Mouse (Mus musculus) testis, adult 2 months (tissue): ENCODE results near the gene Cops7a. TPM values are rescaled to one million over a fixed set of nuclear protein-coding genes. Genes with fewer than 3 reads are reported as not detected.
A peak's percentile ranks its signal among the peaks of the same experiment; 100 is the strongest.

Experiments used
- H3K27ac ChIP-seq: fragments of 200-500 bp; 2 replicates; pipeline ENCODE4 v1.5.1; 2012; ENCODE audit warnings: low read depth, low read length; ENCODE audit not compliant: control insufficient read depth, insufficient read depth
- H3K27me3 ChIP-seq: fragments of 200-500 bp; 2 replicates; pipeline ENCODE4 v1.6.1; 2012; ENCODE audit warnings: mild to moderate bottlenecking, low read length, moderate library complexity; ENCODE audit not compliant: control insufficient read depth, insufficient read depth
- H3K36me3 ChIP-seq: fragments of 200-500 bp; 2 replicates; pipeline ENCODE4 v1.6.1; 2012; ENCODE audit warnings: mild to moderate bottlenecking, low read length; ENCODE audit not compliant: control insufficient read depth, insufficient read depth
- H3K4me1 ChIP-seq: fragments of 200-500 bp; 2 replicates; pipeline ENCODE4 v1.6.1; 2012; ENCODE audit warnings: low read length; ENCODE audit not compliant: control insufficient read depth, insufficient read depth
- H3K4me3 ChIP-seq: fragments of 200-500 bp; 2 replicates; pipeline ENCODE4 v1.5.1; 2012; ENCODE audit warnings: low read depth, mild to moderate bottlenecking, low read length, moderate library complexity, mixed read lengths; ENCODE audit not compliant: control insufficient read depth
- CTCF ChIP-seq: fragments of 200-500 bp; IDR thresholded peaks from 2 replicates; pipeline ENCODE4 v1.5.1; 2012; ENCODE audit warnings: low read depth, mild to moderate bottlenecking, inconsistent platforms, low read length, moderate library complexity; ENCODE audit not compliant: control insufficient read depth, insufficient read depth, insufficient replicate concordance
- POLR2A ChIP-seq: fragments of 200-500 bp; IDR thresholded peaks from 2 replicates; pipeline ENCODE4 v1.6.1; 2012; ENCODE audit warnings: low read depth, mild to moderate bottlenecking, inconsistent platforms, low read length, moderate library complexity; ENCODE audit not compliant: control insufficient read depth
- polyA plus RNA-seq: library from polyadenylated mRNA; depleted of rRNA; stranded (reverse); fragments of >200 nt; gene quantifications from 2 replicates; pipeline ENCODE4 v1.2.3, GENCODE M21; 2012

Gene Cops7a
- polyA plus RNA-seq, 1 experiment, result 387 TPM

- no peak for TF ChIP-seq POLR2A
- TF ChIP-seq CTCF, result no peak
- H3K4me1 ChIP-seq, result peaks cover 7% of the 10 kb centered on the region
- H3K27me3 ChIP-seq, result no peaks in the 10 kb centered on the region
- no peaks in the 10 kb centered on the region; the same call in none of the 2 replicates for H3K36me3 ChIP-seq
- H3K4me3 ChIP-seq, result no peak overlapping the region
- H3K27ac ChIP-seq, result no peak overlapping the region
These were observed 30.7 kb downstream of the Cops7a start for GRCm38 (mm10) chr6:124934670-124935069.

GRCm38 (mm10) chr6:124933127-124933526 lies 32.2 kb downstream of the Cops7a start:
- H3K4me3 ChIP-seq, result no peak overlapping the region
- H3K36me3 ChIP-seq, result no peaks in the 10 kb centered on the region; the same call in none of the 2 replicates
- TF ChIP-seq POLR2A (no peak), CTCF (no peak)

GRCm38 (mm10) chr6:124932314-124932695 lies 33.0 kb downstream of the Cops7a start:
- TF ChIP-seq CTCF (no peak), POLR2A (no peak)
- peaks cover 7% of the 10 kb centered on the region for H3K4me1 ChIP-seq
- H3K27me3 ChIP-seq, result no peaks in the 10 kb centered on the region
- no peaks in the 10 kb centered on the region; the same call in none of the 2 replicates for H3K36me3 ChIP-seq
- no peak overlapping the region for H3K27ac ChIP-seq
- H3K4me3 ChIP-seq, result peak overlapping the region; percentile 97

More at GRCm38 (mm10) chr6:124933127-124933526, 32.2 kb downstream of the Cops7a start:
- H3K27ac ChIP-seq, result no peak overlapping the region
- peaks cover 7% of the 10 kb centered on the region for H3K4me1 ChIP-seq
- no peaks in the 10 kb centered on the region for H3K27me3 ChIP-seq

DNA sequence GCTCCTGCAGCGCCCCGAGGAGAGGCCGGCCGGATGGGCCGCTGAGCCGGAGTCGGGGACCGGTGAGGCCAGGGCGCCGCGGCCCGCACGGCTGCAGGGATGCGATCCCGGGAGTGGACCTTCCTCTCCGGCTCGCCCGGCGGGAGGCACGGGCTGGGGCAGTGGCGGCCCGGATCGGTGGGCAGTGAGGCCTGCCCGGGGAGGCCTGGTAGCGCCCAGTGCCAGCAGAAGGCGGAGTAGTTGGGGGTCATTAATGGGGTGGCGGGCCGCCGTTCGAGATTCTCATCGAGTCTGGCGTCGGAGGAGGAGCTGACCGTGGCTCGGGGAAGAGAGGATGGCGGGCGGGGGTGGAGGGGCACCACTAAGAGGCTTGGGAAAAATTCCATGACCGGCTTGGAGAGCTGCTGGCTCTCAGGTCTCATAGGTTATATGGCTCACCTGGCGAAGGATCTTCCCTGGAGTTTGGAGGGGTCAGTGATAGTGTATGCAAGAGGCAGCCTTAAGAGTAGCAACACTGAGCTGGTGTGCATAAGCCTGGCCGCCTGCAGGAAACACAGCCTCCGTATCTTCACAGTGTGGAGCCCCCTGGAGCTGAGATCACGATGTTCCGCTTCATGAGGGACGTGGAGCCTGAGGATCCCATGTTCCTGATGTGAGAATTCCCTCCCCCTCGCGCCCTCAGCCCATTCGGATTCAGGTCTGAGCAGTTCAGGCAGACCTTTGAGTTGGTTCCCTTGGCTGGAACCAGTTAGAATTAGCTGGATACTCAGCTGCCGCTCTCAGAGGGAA lies 33.6 kb downstream of the Cops7a start:
- peak; percentile 19; the same call in 1 of the 2 replicates for TF ChIP-seq CTCF
- peak; percentile 3 for TF ChIP-seq POLR2A
- H3K36me3 ChIP-seq, result no peaks in the 10 kb centered on the region; the same call in none of the 2 replicates
- no peaks in the 10 kb centered on the region for H3K27me3 ChIP-seq

GRCm38 (mm10) chr6:124930754-124931524 lies 34.4 kb downstream of the Cops7a start, which contains the start of gene Mlf2:
Gene Mlf2, plus strand, starts transcription at chr6:124931386.
- Histone ChIP-seq H3K27ac (peak within 1 kb of the TSS; percentile 83), H3K36me3 (no peaks in the 10 kb centered on the region; the same call in none of the 2 replicates), H3K27me3 (no peaks in the 10 kb centered on the region), H3K4me1 (peaks cover 7% of the 10 kb centered on the region), H3K4me3 (peak within 1 kb of the TSS; percentile 97)
- peak; percentile 90 for TF ChIP-seq CTCF
- TF ChIP-seq POLR2A, result peak; percentile 79

More for the DNA sequence above, 33.6 kb downstream of the Cops7a start:
- Histone ChIP-seq H3K4me1 (peaks cover 7% of the 10 kb centered on the region), H3K27ac (peak overlapping the region; percentile 83), H3K4me3 (peak overlapping the region; percentile 97)

- TF ChIP-seq POLR2A (no peak), CTCF (no peak)
- H3K36me3 ChIP-seq, result no peaks in the 10 kb centered on the region; the same call in none of the 2 replicates
- H3K4me3 ChIP-seq, result no peak overlapping the region
- peaks cover 7% of the 10 kb centered on the region for H3K4me1 ChIP-seq
- H3K27me3 ChIP-seq, result no peaks in the 10 kb centered on the region
- H3K27ac ChIP-seq, result peak overlapping the region; percentile 25; the same call in 1 of the 2 replicates
These were observed 35.1 kb downstream of the Cops7a start for GRCm38 (mm10) chr6:124930231-124930630.

DNA sequence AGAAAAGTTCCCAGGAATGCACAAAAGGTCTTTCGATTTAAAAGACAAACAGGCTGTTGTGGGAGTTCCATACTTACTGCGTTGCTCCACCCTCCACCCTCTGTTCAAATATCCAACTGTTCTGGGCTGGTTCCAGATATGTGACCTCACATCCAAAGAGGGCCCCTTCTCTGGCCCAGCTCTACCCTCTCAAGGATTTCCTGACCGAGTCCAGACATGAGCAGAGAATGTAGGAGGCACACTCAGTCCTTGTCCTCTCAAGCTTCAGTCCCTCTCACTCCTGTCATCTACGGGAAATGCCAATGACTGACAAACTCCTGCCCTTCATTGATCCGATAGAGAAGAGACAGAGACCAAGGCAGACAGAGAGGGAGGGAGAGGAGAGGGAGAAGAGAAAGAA lies 39.4 kb downstream of the Cops7a start:
- Histone ChIP-seq H3K27me3 (no peaks in the 10 kb centered on the region), H3K36me3 (no peaks in the 10 kb centered on the region), H3K4me1 (no peaks in the 10 kb centered on the region; the same call in 1 of the 2 replicates), H3K4me3 (no peak overlapping the region), H3K27ac (no peak overlapping the region)
- TF ChIP-seq POLR2A (no peak), CTCF (no peak)
